Mouse (Mus musculus): Measurements from ENCODE around the gene Zfp605. TPM values are rescaled to one million over a fixed set of nuclear protein-coding genes. Genes with fewer than 3 reads are reported as not detected.

The Zfp605 gene
- total and polyA plus RNA-seq, 3 experiments: 4.7 to 5.2 TPM; not detected in 1

- TF ChIP-seq POLR2AphosphoS5 (IDR thresholded peaks at IDR 0.05; ENCODE audit: borderline replicate concordance, low read depth, low read length) (no peak), MAX (IDR thresholded peaks at IDR 0.05; ENCODE audit: low read length) (no peak), TCF12 (IDR thresholded peaks at IDR 0.05; ENCODE audit: low read depth, low read length) (peak; percentile 60), ZNF384 (IDR thresholded peaks at IDR 0.05; ENCODE audit: low read depth, low read length) (peak; percentile 59), GABPA (IDR thresholded peaks at IDR 0.05; ENCODE audit: low read depth, low read length) (no peak)
Observed at GRCm38 (mm10) chr5:110140424-110140823, 30.5 kb downstream of the Zfp605 start (continued).

GRCm38 (mm10) chr5:110142309-110142708 lies 32.4 kb downstream of the Zfp605 start:
- Histone ChIP-seq H3K79me2 (ENCODE audit: control insufficient read depth, insufficient read depth, low read length, poor library complexity) (peaks cover 9% of the 10 kb centered on the region), H3K36me3 (ENCODE audit: control insufficient read depth in 1 of 2, insufficient read depth in 2 of 2, low read length in 2 of 2) (peaks cover 29 to 44% of the 10 kb centered on the region in 2 experiments), H3K9me3 (replicated peaks; ENCODE audit: insufficient read depth, low read length) (no peaks in the 10 kb centered on the region), H3K4me3 (ENCODE audit: control insufficient read depth in 1 of 2, insufficient read depth in 1 of 2, low read depth in 2 of 2, low read length in 2 of 2) (no peak overlapping the region), H3K27me3 (ENCODE audit: control insufficient read depth in 1 of 2, insufficient read depth in 2 of 2, low read length in 2 of 2) (no peaks in the 10 kb centered on the region), H3K9ac (ENCODE audit: control insufficient read depth, low read depth, low read length, poor library complexity, severe bottlenecking) (no peak overlapping the region), H3K4me1 (ENCODE audit: control insufficient read depth in 1 of 2, insufficient read depth in 2 of 2, low read length in 2 of 2) (peaks cover 38 to 41% of the 10 kb centered on the region in 2 experiments), H3K27ac (ENCODE audit: control insufficient read depth, low read depth, low read length) (no peak overlapping the region; the same call in 1 of the 2 replicates)
- DNase-seq (ENCODE audit: low read depth, low spot score): peak; percentile 74
- no peak for TF ChIP-seq POLR2AphosphoS5 (IDR thresholded peaks at IDR 0.05; ENCODE audit: borderline replicate concordance, low read depth, low read length)
- TF ChIP-seq KAT2A (conservative IDR thresholded peaks at IDR 0.05; ENCODE audit: low read depth, low read length): no peak
- TF ChIP-seq ZKSCAN1 (IDR thresholded peaks at IDR 0.05; ENCODE audit: low read depth, low read length): no peak
- no peak for TF ChIP-seq TAL1 (IDR thresholded peaks at IDR 0.05; ENCODE audit: low read length)
- no peak; the same call in 1 of the 2 replicates for TF ChIP-seq NELFE (IDR thresholded peaks at IDR 0.05; ENCODE audit: low read depth, low read length)
- TF ChIP-seq ZC3H11A (IDR thresholded peaks at IDR 0.05; ENCODE audit: low read depth, low read length): no peak
- no peak for TF ChIP-seq BHLHE40 (IDR thresholded peaks at IDR 0.05; ENCODE audit: borderline replicate concordance, low read depth, low read length)
- no peak for TF ChIP-seq UBTF (IDR thresholded peaks at IDR 0.05; ENCODE audit: borderline replicate concordance, insufficient read depth, low read depth, low read length)
- TF ChIP-seq GABPA (IDR thresholded peaks at IDR 0.05; ENCODE audit: low read depth, low read length): no peak
- no peak for TF ChIP-seq USF1 (IDR thresholded peaks at IDR 0.05; ENCODE audit: low read depth, low read length)
- TF ChIP-seq MYB (IDR thresholded peaks at IDR 0.05; ENCODE audit: low read depth, low read length): peak; percentile 84
- TF ChIP-seq RAD21 (IDR thresholded peaks at IDR 0.05; ENCODE audit: low read depth, low read length): no peak
- no peak for TF ChIP-seq E2F4 (IDR thresholded peaks at IDR 0.05; ENCODE audit: borderline replicate concordance, low read depth, low read length)
- no peak for TF ChIP-seq CHD1 (IDR thresholded peaks at IDR 0.05; ENCODE audit: low read depth, low read length)
- peak; percentile 64 to 81 for TF ChIP-seq EP300 (IDR thresholded peaks at IDR 0.05; ENCODE audit: low read depth in 1 of 2, low read length in 2 of 2)
- TF ChIP-seq MAFK (IDR thresholded peaks at IDR 0.05; ENCODE audit: borderline replicate concordance, low read depth, low read length): no peak
- no peak for TF ChIP-seq USF2 (IDR thresholded peaks at IDR 0.05; ENCODE audit: borderline replicate concordance in 1 of 2, insufficient read depth in 1 of 2, low read depth in 1 of 2, low read length in 2 of 2)
- no peak for TF ChIP-seq MEF2A (IDR thresholded peaks at IDR 0.05; ENCODE audit: extremely low read depth, insufficient replicate concordance, low read depth, low read length, poor library complexity, severe bottlenecking)
- no peak for TF ChIP-seq POLR2AphosphoS2 (IDR thresholded peaks at IDR 0.05; ENCODE audit: low read length)
- TF ChIP-seq RCOR1 (IDR thresholded peaks at IDR 0.05; ENCODE audit: low read depth, low read length): no peak
- TF ChIP-seq TBP (IDR thresholded peaks at IDR 0.05; ENCODE audit: low read depth, low read length): no peak
- TF ChIP-seq MAX (IDR thresholded peaks at IDR 0.05; ENCODE audit: low read length): peak; percentile 73; the same call in 1 of the 2 replicates
- TF ChIP-seq HCFC1 (IDR thresholded peaks at IDR 0.05; ENCODE audit: low read depth, low read length): no peak
- TF ChIP-seq JUND (IDR thresholded peaks at IDR 0.05; ENCODE audit: low read depth, low read length): no peak
- TF ChIP-seq TCF12 (IDR thresholded peaks at IDR 0.05; ENCODE audit: low read depth, low read length): peak; percentile 36
- no peak for TF ChIP-seq ZMIZ1 (IDR thresholded peaks at IDR 0.05; ENCODE audit: low read depth, low read length)
- no peak for TF ChIP-seq CHD2 (IDR thresholded peaks at IDR 0.05; ENCODE audit: low read length)
- TF ChIP-seq NRF1 (IDR thresholded peaks at IDR 0.05; ENCODE audit: insufficient read depth, low read depth, low read length, poor library complexity, severe bottlenecking): no peak
- TF ChIP-seq MXI1 (IDR thresholded peaks at IDR 0.05; ENCODE audit: low read depth, low read length): peak; percentile 87
- no peak for TF ChIP-seq CTCF (IDR thresholded peaks at IDR 0.05 in 2 of 3, conservative IDR thresholded peaks at IDR 0.05 in 1 of 3; ENCODE audit: control insufficient read depth in 1 of 3, insufficient read depth in 1 of 3, low read depth in 2 of 3, low read length in 3 of 3, poor library complexity in 1 of 3, severe bottlenecking in 1 of 3)
- no peak for TF ChIP-seq ELF1 (IDR thresholded peaks at IDR 0.05; ENCODE audit: low read depth, low read length)
- peak; percentile 78 for TF ChIP-seq ETS1 (IDR thresholded peaks at IDR 0.05; ENCODE audit: low read depth, low read length)
- TF ChIP-seq POLR2A (IDR thresholded peaks at IDR 0.05; ENCODE audit: control insufficient read depth in 1 of 2, insufficient read depth in 1 of 2, low read depth in 1 of 2, low read length in 2 of 2, poor library complexity in 1 of 2): 0 out of 4 replicates have a peak, but pooled peaks of 1 of the 2 experiments have one; percentile 25

Measured in MEL (cell line).